Mouse (Mus musculus): ENCODE results near the gene Ssbp1. TPM values are rescaled to one million over a fixed set of nuclear protein-coding genes. Genes with fewer than 3 reads are reported as not detected.

Ssbp1 gene
- 131 and 139 TPM in 2 replicates for polyA plus RNA-seq (2015; fragmentation: Nextera tagmentation; extraction: Ambion mirVana)

DNA sequence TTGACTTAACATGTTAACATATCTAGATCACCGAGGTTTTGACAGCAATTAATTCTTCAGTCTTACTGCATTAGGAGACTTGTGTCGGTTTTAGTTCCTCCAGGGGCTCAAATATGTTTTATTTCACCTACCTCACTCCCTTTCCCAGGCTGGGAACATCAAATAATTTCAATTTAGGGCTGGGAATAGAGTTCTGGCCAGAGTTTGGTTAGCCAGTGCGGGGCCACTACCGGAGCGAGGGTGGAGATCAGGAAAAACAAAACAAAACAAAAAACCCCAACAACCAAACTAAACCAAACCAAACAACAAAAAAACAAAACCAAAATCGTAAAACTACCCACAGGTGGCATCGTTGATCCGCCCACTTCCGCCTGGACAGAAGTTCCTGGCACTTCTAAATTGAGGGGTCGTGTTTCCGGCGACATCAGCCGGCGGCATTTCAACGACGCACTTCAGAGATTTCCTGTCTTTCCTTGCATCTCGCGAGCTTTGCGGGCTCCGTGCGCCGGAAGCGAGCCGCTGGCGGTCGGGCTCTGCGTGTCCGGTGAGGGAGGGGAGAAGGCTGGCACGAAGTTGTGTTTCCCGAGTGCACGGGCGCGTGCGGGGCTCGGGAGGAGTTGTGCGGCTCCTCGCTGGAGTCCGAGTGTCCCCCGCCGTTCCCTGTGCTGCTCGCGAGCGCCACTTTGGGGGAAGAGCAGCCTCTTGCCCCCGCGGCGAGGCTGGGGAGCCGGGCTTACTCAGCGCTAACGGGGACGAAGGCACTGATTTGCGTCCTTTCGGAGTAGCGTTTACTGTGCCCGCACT, at the start of gene Ssbp1:
Gene Ssbp1, plus strand, starts transcription at position 437 of the 804 bp plus-strand sequence.
- H3K9ac ChIP-seq (replicated peaks): peak within 1 kb of the TSS; percentile 82
- peak; percentile 96 for ATAC-seq (replicated peaks)
- peaks cover 18% of the 10 kb centered on the region for H3K4me1 ChIP-seq
- H3K9me3 ChIP-seq: no peaks in the 10 kb centered on the region
- peak within 1 kb of the TSS; percentile 93 for H3K27ac ChIP-seq (replicated peaks)
- under 1% methylated on average over 54 of the region's 54 CpGs for WGBS
- H3K4me2 ChIP-seq (replicated peaks): peak within 1 kb of the TSS; percentile 79
- peaks cover 20% of the 10 kb centered on the region for H3K36me3 ChIP-seq
- H3K27me3 ChIP-seq: no peaks in the 10 kb centered on the region
- peak within 1 kb of the TSS; percentile 69 for H3K4me3 ChIP-seq

DNA sequence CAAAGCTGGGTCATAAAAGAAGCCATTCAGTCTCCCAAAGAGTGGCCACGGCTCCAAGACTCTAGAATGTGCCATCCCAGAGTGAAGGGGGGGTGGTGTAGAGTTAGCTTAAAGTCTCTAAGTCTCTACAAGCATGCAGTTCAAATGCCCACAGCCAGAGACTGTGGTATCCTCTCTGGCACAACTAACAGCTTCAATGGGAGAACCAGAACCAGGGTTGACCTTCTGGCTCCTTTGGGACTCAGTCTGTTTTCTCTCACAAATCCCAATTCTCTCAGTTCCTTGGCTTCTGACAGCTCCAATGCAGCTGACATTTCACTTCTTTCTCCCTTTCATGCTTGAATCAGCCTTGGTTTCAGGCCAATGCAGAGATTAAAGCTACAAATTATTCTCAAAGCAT, 48.1 kb upstream of the Ssbp1 start:
- Histone ChIP-seq H3K27ac (replicated peaks) (no peak overlapping the region), H3K4me3 (no peak overlapping the region), H3K4me1 (peaks cover 11% of the 10 kb centered on the region), H3K9ac (replicated peaks) (no peak overlapping the region), H3K4me2 (replicated peaks) (no peak overlapping the region), H3K9me3 (no peaks in the 10 kb centered on the region), H3K36me3 (peaks cover 13% of the 10 kb centered on the region), H3K27me3 (no peaks in the 10 kb centered on the region)
- 94% methylated on average over 1 of the region's 1 CpGs for WGBS
- ATAC-seq (replicated peaks): no peak

- Histone ChIP-seq H3K9ac (replicated peaks) (no peak overlapping the region), H3K4me3 (no peak overlapping the region), H3K4me2 (replicated peaks) (no peak overlapping the region), H3K27ac (replicated peaks) (no peak overlapping the region), H3K9me3 (no peaks in the 10 kb centered on the region), H3K4me1 (peaks cover 18% of the 10 kb centered on the region), H3K36me3 (peaks cover 10% of the 10 kb centered on the region; the same call in 1 of the 2 replicates), H3K27me3 (no peaks in the 10 kb centered on the region)
- 52% methylated on average over 1 of the region's 1 CpGs for WGBS
- ATAC-seq (replicated peaks): no peak
Observed at GRCm38 (mm10) chr6:40423774-40424173, 47.4 kb upstream of the Ssbp1 start.

DNA sequence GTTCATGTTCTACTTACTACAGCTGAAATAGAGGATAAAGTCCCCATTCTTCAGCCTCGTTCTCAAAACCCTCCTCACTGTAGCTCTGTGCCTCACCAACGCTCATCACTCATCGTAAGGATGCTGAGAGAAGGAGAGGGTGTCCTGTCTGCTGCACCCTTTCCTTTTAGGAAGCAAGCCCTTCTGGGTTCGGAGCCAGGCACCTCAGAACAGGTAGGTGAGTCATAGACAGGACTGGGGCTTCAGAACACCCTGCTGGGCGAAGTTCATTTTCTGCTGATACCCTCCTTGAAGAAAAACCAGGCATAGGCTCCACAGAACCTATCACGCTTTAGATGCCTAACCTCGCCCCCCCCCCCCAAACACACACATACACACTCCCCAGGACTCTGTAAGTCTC, 43.7 kb upstream of the Ssbp1 start:
- ATAC-seq (replicated peaks): no peak
- Histone ChIP-seq H3K27me3 (no peaks in the 10 kb centered on the region), H3K9me3 (no peaks in the 10 kb centered on the region), H3K36me3 (no peaks in the 10 kb centered on the region), H3K4me2 (replicated peaks) (no peak overlapping the region), H3K9ac (replicated peaks) (no peak overlapping the region), H3K4me1 (peaks cover 52% of the 10 kb centered on the region), H3K27ac (replicated peaks) (peak overlapping the region; percentile 71), H3K4me3 (no peak overlapping the region)
- WGBS: 88% methylated on average over 7 of the region's 7 CpGs

GRCm38 (mm10) chr6:40428696-40429095, 42.5 kb upstream of the Ssbp1 start:
- Histone ChIP-seq H3K9me3 (no peaks in the 10 kb centered on the region), H3K36me3 (no peaks in the 10 kb centered on the region), H3K4me3 (no peak overlapping the region), H3K4me2 (replicated peaks) (0 out of 2 replicates have a peak overlapping the region, but pooled peaks have one; percentile 1), H3K9ac (replicated peaks) (no peak overlapping the region), H3K27me3 (no peaks in the 10 kb centered on the region), H3K27ac (replicated peaks) (peak overlapping the region; percentile 71), H3K4me1 (peaks cover 65% of the 10 kb centered on the region)
- 44% methylated on average over 3 of the region's 3 CpGs for WGBS
- ATAC-seq (replicated peaks): peak; percentile 49

- Histone ChIP-seq H3K27ac (replicated peaks) (peak overlapping the region; percentile 91), H3K9ac (replicated peaks) (no peak overlapping the region), H3K36me3 (no peaks in the 10 kb centered on the region), H3K4me1 (peaks cover 73% of the 10 kb centered on the region), H3K4me2 (replicated peaks) (peak overlapping the region; percentile 12; the same call in 1 of the 2 replicates), H3K4me3 (no peak overlapping the region), H3K9me3 (no peaks in the 10 kb centered on the region), H3K27me3 (no peaks in the 10 kb centered on the region)
- WGBS: 26% methylated on average over 4 of the region's 4 CpGs
- ATAC-seq (replicated peaks): no peak; the same call in 1 of the 2 replicates
Observed at GRCm38 (mm10) chr6:40429521-40429931, 41.6 kb upstream of the Ssbp1 start.

DNA sequence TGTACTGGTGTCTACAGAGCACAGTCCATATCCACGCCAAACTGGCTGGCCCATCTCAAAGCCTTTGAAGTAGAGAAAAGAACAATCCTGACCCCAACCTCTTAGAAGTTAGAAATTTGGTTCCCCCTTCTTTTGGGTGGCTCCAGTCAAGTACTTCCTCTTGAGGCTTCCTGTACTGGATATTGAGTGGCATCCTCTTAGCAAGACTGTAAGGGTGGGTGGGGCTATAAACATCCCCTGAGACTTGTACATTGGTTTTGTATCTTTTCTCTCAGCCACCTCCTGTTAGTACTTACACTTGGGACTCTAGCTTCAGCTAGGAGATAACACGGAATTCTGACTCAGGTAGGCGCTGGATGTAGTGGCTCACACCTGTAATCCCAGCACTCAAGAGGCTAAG, 40.9 kb upstream of the Ssbp1 start:
- Histone ChIP-seq H3K27ac (replicated peaks) (peak overlapping the region; percentile 91), H3K27me3 (no peaks in the 10 kb centered on the region), H3K9me3 (no peaks in the 10 kb centered on the region), H3K36me3 (no peaks in the 10 kb centered on the region), H3K9ac (replicated peaks) (no peak overlapping the region), H3K4me1 (peaks cover 77% of the 10 kb centered on the region), H3K4me3 (no peak overlapping the region), H3K4me2 (replicated peaks) (peak overlapping the region; percentile 78; the same call in 1 of the 2 replicates)
- WGBS: 89% methylated on average over 3 of the region's 3 CpGs
- ATAC-seq (replicated peaks): no peak

DNA sequence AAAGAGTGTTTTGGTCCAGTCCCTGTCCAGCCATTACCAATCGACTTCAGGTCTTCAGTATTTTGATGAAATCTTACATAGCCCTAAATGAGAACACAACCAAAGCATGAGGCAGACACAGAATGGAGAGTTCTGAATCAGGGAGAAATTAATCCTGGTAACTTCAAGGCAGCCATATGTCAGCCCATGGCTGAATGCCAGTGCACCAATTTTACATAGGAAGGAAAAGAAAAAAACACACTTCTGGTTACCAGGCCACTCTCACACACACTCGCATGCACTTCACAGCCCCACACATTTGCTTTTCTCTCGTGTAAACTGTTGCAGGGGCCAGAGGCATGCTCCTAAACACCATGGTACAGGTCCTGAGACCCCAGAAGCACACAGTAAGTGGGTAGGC, 40.3 kb upstream of the Ssbp1 start:
- H3K9ac ChIP-seq (replicated peaks): no peak overlapping the region
- H3K9me3 ChIP-seq: no peaks in the 10 kb centered on the region
- peak overlapping the region; percentile 5; the same call in 1 of the 2 replicates for H3K4me3 ChIP-seq
- H3K4me2 ChIP-seq (replicated peaks): peak overlapping the region; percentile 78
- H3K27me3 ChIP-seq: no peaks in the 10 kb centered on the region
- 46% methylated on average over 3 of the region's 3 CpGs for WGBS
- H3K4me1 ChIP-seq: peaks cover 77% of the 10 kb centered on the region
- no peaks in the 10 kb centered on the region for H3K36me3 ChIP-seq
- ATAC-seq (replicated peaks): no peak
- H3K27ac ChIP-seq (replicated peaks): peak overlapping the region; percentile 91

DNA sequence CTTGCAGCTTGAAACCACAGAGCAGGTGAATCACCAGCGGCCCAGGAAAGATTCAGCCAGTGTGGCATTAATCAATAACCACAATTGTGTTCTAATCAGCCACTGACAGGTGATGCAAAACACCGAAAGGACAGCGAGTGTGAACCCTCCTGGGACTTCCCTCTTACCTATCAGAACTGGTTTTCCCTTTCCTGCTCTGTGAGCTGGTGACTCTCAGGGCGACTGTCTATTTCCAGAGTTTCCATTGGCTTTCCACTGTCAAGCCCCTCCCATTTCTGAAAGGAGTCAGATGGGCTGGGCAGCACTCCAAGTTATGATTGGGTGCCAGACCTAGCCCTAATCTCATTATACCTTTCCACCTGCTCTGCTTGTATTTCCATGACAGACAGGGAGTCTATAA, 39.8 kb upstream of the Ssbp1 start:
- H3K9ac ChIP-seq (replicated peaks): no peak overlapping the region
- H3K4me3 ChIP-seq: peak overlapping the region; percentile 5; the same call in 1 of the 2 replicates
- peak overlapping the region; percentile 78 for H3K4me2 ChIP-seq (replicated peaks)
- H3K27ac ChIP-seq (replicated peaks): peak overlapping the region; percentile 91
- no peak for ATAC-seq (replicated peaks)
- no peaks in the 10 kb centered on the region for H3K9me3 ChIP-seq
- H3K27me3 ChIP-seq: no peaks in the 10 kb centered on the region
- H3K36me3 ChIP-seq: no peaks in the 10 kb centered on the region
- 43% methylated on average over 4 of the region's 4 CpGs for WGBS
- peaks cover 80% of the 10 kb centered on the region for H3K4me1 ChIP-seq

- H3K4me1 ChIP-seq: peaks cover 84% of the 10 kb centered on the region
- H3K9me3 ChIP-seq: no peaks in the 10 kb centered on the region
- ATAC-seq (replicated peaks): no peak
- no peaks in the 10 kb centered on the region for H3K27me3 ChIP-seq
- H3K27ac ChIP-seq (replicated peaks): peak overlapping the region; percentile 91
- H3K4me2 ChIP-seq (replicated peaks): peak overlapping the region; percentile 78
- H3K36me3 ChIP-seq: no peaks in the 10 kb centered on the region
- H3K9ac ChIP-seq (replicated peaks): no peak overlapping the region
- peak overlapping the region; percentile 20 for H3K4me3 ChIP-seq
Observed at GRCm38 (mm10) chr6:40431812-40432211, 39.3 kb upstream of the Ssbp1 start.

DNA sequence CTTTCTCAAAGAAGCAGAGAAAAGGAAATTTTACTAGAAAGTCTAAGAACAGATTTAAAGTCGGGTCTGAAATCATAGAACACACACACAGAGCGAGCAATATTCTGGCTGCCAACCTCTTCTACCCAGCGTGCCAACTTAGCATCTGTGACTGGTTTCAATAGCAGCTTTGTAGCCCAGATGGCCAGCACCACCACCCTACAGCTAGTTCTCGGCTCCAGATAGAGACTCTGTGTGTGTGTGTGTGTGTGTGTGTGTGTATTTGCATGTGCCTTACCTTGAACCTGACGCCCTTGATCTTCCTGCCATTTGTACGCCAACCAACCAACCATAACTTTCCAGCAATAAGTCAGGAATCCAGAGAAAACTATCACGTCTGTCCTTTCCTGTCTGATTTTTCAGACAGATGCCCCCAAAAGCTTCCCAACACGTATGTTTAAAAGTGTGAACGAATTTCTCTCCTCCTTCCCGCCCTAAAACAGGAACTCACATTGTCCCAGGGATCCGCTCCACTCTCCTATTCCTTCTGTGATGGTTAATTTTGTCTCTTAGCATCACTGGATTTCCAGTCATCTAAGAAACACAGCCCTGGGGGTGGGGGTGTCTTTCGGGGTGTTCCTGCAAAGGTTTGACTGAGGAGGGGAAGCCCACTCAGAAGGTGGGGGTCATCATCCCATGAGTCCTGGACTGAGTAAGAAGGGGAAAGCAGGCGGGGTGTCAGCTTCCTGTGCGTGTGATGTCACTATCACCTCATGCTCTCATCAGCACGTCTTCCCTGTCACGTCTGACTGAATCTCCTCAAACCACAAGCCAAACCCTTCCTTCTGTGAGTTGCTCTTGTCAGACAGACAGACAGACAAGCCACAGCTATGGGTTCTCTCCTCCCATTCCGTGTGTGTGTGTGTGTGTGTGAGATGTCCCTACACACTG, 38.5 kb upstream of the Ssbp1 start:
- H3K4me2 ChIP-seq (replicated peaks): peak overlapping the region; percentile 78
- no peaks in the 10 kb centered on the region for H3K27me3 ChIP-seq
- peaks cover 81% of the 10 kb centered on the region for H3K4me1 ChIP-seq
- 62% methylated on average over 17 of the region's 17 CpGs for WGBS
- H3K27ac ChIP-seq (replicated peaks): peak overlapping the region; percentile 91
- H3K4me3 ChIP-seq: peak overlapping the region; percentile 20
- H3K9ac ChIP-seq (replicated peaks): no peak overlapping the region
- no peaks in the 10 kb centered on the region for H3K9me3 ChIP-seq
- peak; percentile 49 for ATAC-seq (replicated peaks)
- H3K36me3 ChIP-seq: no peaks in the 10 kb centered on the region

DNA sequence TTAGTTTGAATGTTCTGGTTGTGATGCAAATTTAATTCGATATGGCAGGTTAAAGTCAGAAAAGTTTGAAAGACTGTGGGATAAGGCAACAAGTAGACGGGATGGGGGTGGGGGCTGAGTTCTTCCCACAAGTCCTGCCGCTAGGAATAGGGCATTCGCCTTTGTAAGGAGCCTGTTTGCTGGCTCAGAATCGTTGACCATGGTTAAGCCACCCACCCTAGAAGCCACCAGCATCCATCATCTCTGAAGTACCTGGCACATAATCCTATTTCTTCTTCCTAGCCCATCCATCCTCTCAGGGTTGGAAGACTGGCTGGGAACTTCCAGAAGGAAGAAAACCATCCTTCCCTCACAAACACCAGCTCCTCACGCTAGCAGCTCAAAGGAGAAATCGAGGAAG, 36.5 kb upstream of the Ssbp1 start:
- H3K4me2 ChIP-seq (replicated peaks): peak overlapping the region; percentile 78
- peak overlapping the region; percentile 71 for H3K4me3 ChIP-seq
- no peaks in the 10 kb centered on the region for H3K27me3 ChIP-seq
- no peaks in the 10 kb centered on the region for H3K9me3 ChIP-seq
- no peak for ATAC-seq (replicated peaks)
- H3K27ac ChIP-seq (replicated peaks): peak overlapping the region; percentile 97
- 9% methylated on average over 7 of the region's 7 CpGs for WGBS
- H3K4me1 ChIP-seq: peaks cover 77% of the 10 kb centered on the region
- H3K36me3 ChIP-seq: no peaks in the 10 kb centered on the region
- peak overlapping the region; percentile 90 for H3K9ac ChIP-seq (replicated peaks)

All from forebrain, embryonic 15.5 days (tissue).